Mouse (Mus musculus): ENCODE measurements around the gene Mup6. TPM values are rescaled to one million over a fixed set of nuclear protein-coding genes. Genes with fewer than 3 reads are reported as not detected.
"Not testable (repeated sequence)": the region's sequence is repeated elsewhere in the genome, so short reads cannot be mapped to it uniquely, and the experiment has no call there.

The Mup6 gene
- polyA plus RNA-seq (2016; fragmentation: Nextera tagmentation; extraction: Ambion mirVana): not detected in 2 replicates

GRCm38 (mm10) chr4:59963405-59964344 is at the start of gene Mup6:
TSS of gene Mup6 (plus strand) at chr4:59964294.
- no peak for DNase-seq (ENCODE audit: low spot score)
- peaks cover 8% of the 10 kb centered on the region; the same call in 1 of the 2 replicates for H3K4me1 ChIP-seq
- no peaks in the 10 kb centered on the region for H3K27me3 ChIP-seq (ENCODE audit: low read depth, poor library complexity, severe bottlenecking)
- H3K27ac ChIP-seq (replicated peaks): no peak within 1 kb of the TSS
- H3K9me3 ChIP-seq (replicated peaks): no peaks in the 10 kb centered on the region
- H3K4me3 ChIP-seq: no peak within 1 kb of the TSS
- 40% methylated on average over 3 of the region's 3 CpGs for WGBS
- H3K36me3 ChIP-seq: no peaks in the 10 kb centered on the region

DNA sequence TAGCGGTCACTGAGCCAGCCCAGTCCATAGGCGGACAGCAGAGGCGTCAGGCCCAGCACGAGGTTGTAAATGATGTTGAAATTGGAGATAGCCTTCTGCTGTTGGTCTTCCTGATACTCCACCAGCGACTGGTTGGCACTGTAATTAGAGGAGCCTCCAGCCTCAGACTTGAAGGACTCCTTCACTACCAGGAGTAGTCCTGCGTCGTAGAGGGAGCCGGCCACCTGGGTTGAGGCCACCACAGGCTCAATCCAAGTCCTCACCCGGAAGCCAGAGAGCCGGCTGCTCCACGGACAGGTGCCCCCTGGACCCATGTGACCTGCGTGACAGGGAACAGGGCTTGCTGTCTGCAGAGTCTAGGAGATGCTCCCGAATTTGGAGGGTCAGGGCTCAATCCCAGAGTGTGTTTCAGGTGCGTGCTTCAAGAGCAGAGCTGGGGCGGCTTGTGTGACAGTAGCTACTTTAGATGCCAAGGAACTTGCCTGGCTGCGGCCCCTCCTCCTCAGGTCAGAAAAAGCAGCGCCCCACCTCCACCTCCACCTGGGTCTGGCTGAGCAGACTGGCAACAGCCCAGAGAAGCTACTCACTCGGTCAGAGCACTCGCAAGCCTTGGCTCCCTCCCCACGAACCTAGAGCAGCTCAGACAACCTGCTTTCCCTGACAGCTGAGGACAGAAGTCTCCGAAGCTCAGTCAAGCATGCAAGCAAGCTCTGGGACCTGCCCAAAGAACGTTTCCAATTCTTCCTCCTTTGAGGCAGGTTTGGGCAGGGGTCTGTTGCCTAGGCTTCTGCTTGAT is 49.3 kb upstream of the Mup6 start, which contains the start of gene Slc46a2:
Slc46a2 (minus strand) TSS at position 449 of the 796 bp plus-strand sequence.
- Histone ChIP-seq H3K4me3 (peak within 1 kb of the TSS; percentile 23; the same call in 1 of the 2 replicates), H3K27me3 (ENCODE audit: low read depth, poor library complexity, severe bottlenecking) (peaks cover 27% of the 10 kb centered on the region), H3K36me3 (no peaks in the 10 kb centered on the region), H3K4me1 (peaks cover 11% of the 10 kb centered on the region; the same call in 1 of the 2 replicates), H3K27ac (replicated peaks) (no peak within 1 kb of the TSS), H3K9me3 (replicated peaks) (no peaks in the 10 kb centered on the region)
- no peak for DNase-seq (ENCODE audit: low spot score)
- WGBS: 17% methylated on average over 22 of the region's 22 CpGs

- peaks cover 11% of the 10 kb centered on the region; the same call in 1 of the 2 replicates for H3K4me1 ChIP-seq
- no peaks in the 10 kb centered on the region for H3K36me3 ChIP-seq
- H3K9me3 ChIP-seq (replicated peaks): no peaks in the 10 kb centered on the region
- H3K27ac ChIP-seq (replicated peaks): no peak overlapping the region
- H3K4me3 ChIP-seq: no peak overlapping the region
- 88% methylated on average over 3 of the region's 3 CpGs for WGBS
- DNase-seq (ENCODE audit: low spot score): no peak
- peaks cover 27% of the 10 kb centered on the region for H3K27me3 ChIP-seq (ENCODE audit: low read depth, poor library complexity, severe bottlenecking)
Observed at GRCm38 (mm10) chr4:59917966-59918365, 46.1 kb upstream of the Mup6 start.

DNA sequence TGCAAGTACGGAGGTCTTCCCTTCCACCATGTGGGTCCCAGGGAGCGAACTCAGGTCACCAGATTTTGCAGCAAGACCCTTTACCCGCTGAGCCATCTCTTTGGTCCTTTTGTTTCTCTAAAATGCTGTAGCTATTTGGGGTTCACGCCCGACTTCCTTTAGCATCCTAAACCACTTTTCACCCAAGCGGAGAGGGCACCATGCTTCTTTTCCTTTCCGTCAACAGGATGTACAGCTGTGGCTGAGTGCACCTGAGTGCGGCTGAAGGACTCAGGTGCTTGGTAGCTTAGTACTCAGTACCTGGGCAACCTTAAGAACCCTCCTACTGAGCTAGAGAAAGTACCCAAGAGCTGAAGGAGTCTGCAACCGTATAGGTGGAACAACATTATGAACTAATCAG is 39.0 kb upstream of the Mup6 start:
- 86% methylated on average over 9 of the region's 9 CpGs for WGBS

GRCm38 (mm10) chr4:59927666-59928065 is 36.4 kb upstream of the Mup6 start:
- H3K27ac ChIP-seq (replicated peaks): no peak overlapping the region
- no peaks in the 10 kb centered on the region for H3K36me3 ChIP-seq
- no peak overlapping the region for H3K4me3 ChIP-seq
- H3K4me1 ChIP-seq: no peaks in the 10 kb centered on the region
- no peaks in the 10 kb centered on the region for H3K9me3 ChIP-seq (replicated peaks)
- DNase-seq (ENCODE audit: low spot score): no peak
- WGBS: 90% methylated on average over 3 of the region's 3 CpGs
- no peaks in the 10 kb centered on the region for H3K27me3 ChIP-seq (ENCODE audit: low read depth, poor library complexity, severe bottlenecking)

More for the DNA sequence above, 39.0 kb upstream of the Mup6 start:
- Histone ChIP-seq H3K4me1 (no peaks in the 10 kb centered on the region), H3K9me3 (replicated peaks) (no peaks in the 10 kb centered on the region), H3K27me3 (ENCODE audit: low read depth, poor library complexity, severe bottlenecking) (no peaks in the 10 kb centered on the region), H3K36me3 (no peaks in the 10 kb centered on the region), H3K27ac (replicated peaks) (no peak overlapping the region), H3K4me3 (no peak overlapping the region)
- DNase-seq (ENCODE audit: low spot score): no peak

DNA sequence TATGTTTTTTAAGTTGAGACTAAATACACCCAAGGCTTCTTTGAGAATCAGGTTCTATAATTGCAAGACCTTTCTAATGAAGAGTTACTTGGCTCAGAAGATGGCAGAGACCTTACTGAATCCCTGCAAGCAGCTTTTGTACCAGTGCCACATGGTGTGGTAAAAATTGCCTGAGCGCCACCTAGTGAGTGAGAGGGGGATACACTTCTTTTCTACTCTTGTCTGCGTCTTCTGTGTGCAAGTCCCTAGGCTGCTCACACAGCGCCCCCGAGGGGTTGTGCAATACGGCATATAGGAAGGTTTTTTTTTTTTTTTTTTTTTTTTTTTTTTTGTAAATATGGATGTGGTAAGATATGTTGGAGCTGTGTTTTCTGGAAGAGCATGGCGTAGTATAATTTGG is 35.7 kb upstream of the Mup6 start:
- Histone ChIP-seq H3K36me3 (no peaks in the 10 kb centered on the region), H3K9me3 (replicated peaks) (no peaks in the 10 kb centered on the region), H3K4me1 (no peaks in the 10 kb centered on the region), H3K27me3 (ENCODE audit: low read depth, poor library complexity, severe bottlenecking) (no peaks in the 10 kb centered on the region), H3K27ac (replicated peaks) (no peak overlapping the region), H3K4me3 (no peak overlapping the region)
- DNase-seq (ENCODE audit: low spot score): peak; percentile 52
- 25% methylated on average over 6 of the region's 6 CpGs for WGBS

- WGBS: 59% methylated on average over 6 of the region's 6 CpGs
- Histone ChIP-seq H3K27ac (replicated peaks) (no peak overlapping the region), H3K36me3 (no peaks in the 10 kb centered on the region), H3K4me3 (no peak overlapping the region), H3K4me1 (no peaks in the 10 kb centered on the region), H3K27me3 (ENCODE audit: low read depth, poor library complexity, severe bottlenecking) (no peaks in the 10 kb centered on the region), H3K9me3 (replicated peaks) (no peaks in the 10 kb centered on the region)
- peak; percentile 28 for DNase-seq (ENCODE audit: low spot score)
Observed at GRCm38 (mm10) chr4:59932505-59933281, 31.4 kb upstream of the Mup6 start.

GRCm38 (mm10) chr4:59937543-59937942 is 26.6 kb upstream of the Mup6 start:
- H3K4me1 ChIP-seq: no peaks in the 10 kb centered on the region
- no peaks in the 10 kb centered on the region for H3K27me3 ChIP-seq (ENCODE audit: low read depth, poor library complexity, severe bottlenecking)
- WGBS: 77% methylated on average over 2 of the region's 2 CpGs
- no peak overlapping the region for H3K4me3 ChIP-seq
- DNase-seq (ENCODE audit: low spot score): no peak
- H3K27ac ChIP-seq (replicated peaks): no peak overlapping the region
- no peaks in the 10 kb centered on the region for H3K36me3 ChIP-seq
- no peaks in the 10 kb centered on the region for H3K9me3 ChIP-seq (replicated peaks)

- WGBS: 79% methylated on average over 3 of the region's 3 CpGs
- no peak within 1 kb of the TSS for H3K27ac ChIP-seq (replicated peaks)
- H3K27me3 ChIP-seq (ENCODE audit: low read depth, poor library complexity, severe bottlenecking): no peaks in the 10 kb centered on the region
- no peak for DNase-seq (ENCODE audit: low spot score)
- no peak within 1 kb of the TSS for H3K4me3 ChIP-seq
- H3K36me3 ChIP-seq: no peaks in the 10 kb centered on the region
- H3K9me3 ChIP-seq (replicated peaks): no peaks in the 10 kb centered on the region
- peaks cover 8% of the 10 kb centered on the region; the same call in 1 of the 2 replicates for H3K4me1 ChIP-seq
Observed at GRCm38 (mm10) chr4:59960610-59961009, 3.5 kb upstream of the Mup6 start, which contains the start of gene Mup4. TSS of gene Mup4 (minus strand) at chr4:59960710.

DNA sequence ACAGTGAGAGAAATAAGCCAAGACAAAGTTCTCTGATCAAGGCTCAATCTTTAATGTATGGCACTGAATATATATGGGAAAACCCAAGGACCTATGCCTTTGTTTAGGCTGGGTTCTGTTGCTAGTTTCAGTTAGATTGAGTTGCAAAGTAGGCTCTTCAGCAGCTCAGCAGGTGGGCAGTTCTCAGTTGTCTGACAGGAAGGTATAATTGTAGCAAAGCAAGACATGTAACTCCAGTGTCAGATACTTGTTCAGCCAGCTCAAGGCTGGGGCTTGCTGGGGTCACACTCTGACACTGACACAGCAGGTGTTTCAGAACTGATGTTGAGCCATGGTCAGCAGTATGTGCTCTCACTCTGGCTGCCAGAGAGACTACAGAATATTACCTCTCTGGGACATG is 33.8 kb downstream of the Mup6 start:
- not testable (repeated sequence) for H3K4me1 ChIP-seq; H3K36me3 ChIP-seq; H3K27me3 ChIP-seq (ENCODE audit: low read depth, poor library complexity, severe bottlenecking); H3K4me3 ChIP-seq; H3K27ac ChIP-seq (replicated peaks); DNase-seq (ENCODE audit: low spot score); H3K9me3 ChIP-seq (replicated peaks)

GRCm38 (mm10) chr4:60020141-60020540 is 56.0 kb downstream of the Mup6 start:
- not testable (repeated sequence) for H3K27ac ChIP-seq (replicated peaks); H3K9me3 ChIP-seq (replicated peaks); DNase-seq (ENCODE audit: low spot score); H3K27me3 ChIP-seq (ENCODE audit: low read depth, poor library complexity, severe bottlenecking); H3K4me1 ChIP-seq; H3K4me3 ChIP-seq; H3K36me3 ChIP-seq
- 91% methylated on average over 7 of the region's 7 CpGs for WGBS
